Mouse (Mus musculus) liver, embryonic 14.5 days (tissue): ENCODE measurements around the gene Bbs9.

Source experiments
- CTCF ChIP-seq: IDR thresholded peaks from 2 replicates; pipeline ENCODE4 v1.5.1; 2016; ENCODE audit warnings: antibody characterized with exemption, low read depth, control low read depth
- EP300 ChIP-seq: IDR thresholded peaks from 2 replicates; pipeline ENCODE4 v1.6.1; 2016; ENCODE audit warnings: antibody characterized with exemption, low read depth

- TF ChIP-seq CTCF (no peak), EP300 (no peak)
These were observed 291.6 kb downstream of the Bbs9 start for GRCm38 (mm10) chr9:22767154-22767553.
